Comparison of ENCODE assay signal across 22 mouse cellular contexts in the genomic region with DNA sequence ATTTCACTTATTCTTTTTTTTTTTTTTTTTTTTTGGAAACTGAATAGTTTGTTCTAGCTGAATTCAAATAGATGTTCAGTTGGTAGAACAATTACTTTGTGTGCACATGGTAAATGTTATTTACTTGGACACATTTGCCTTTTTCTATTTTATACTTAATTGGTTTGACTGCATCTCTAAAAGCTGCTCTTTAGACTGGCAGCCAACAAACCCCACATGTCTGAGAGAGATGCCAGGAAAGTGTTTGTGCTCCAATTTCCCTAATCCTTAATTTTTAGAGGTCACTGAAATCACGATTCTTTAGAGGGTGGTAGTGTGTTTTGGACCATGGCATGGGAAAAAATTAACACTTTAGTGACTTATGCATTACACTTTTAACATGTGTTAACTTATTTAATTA. TPM values are rescaled to one million over a fixed set of nuclear protein-coding genes. Genes with fewer than 3 reads are reported as not detected.
A peak's percentile ranks its signal among the peaks of the same experiment; 100 is the strongest.
DNase-seq lines count a peak whose midpoint lies in the region; ATAC-seq and TF ChIP-seq lines count a peak whose summit lies in the region.
"Had no signal": no experiment of that assay in that cellular context is flagged by ENCODE, and none has a peak within 500 bp of the region (broad histone marks: within the 10 kb centered on the region; RNA-seq: fewer than 3 reads in every experiment).

No protein-coding gene starts in this region.

- 0 out of 2 replicates have a peak, but pooled peaks cover 12% of the 10 kb centered on the region for H3K4me1 ChIP-seq in forebrain, postnatal 0 days (ENCODE audit: insufficient read depth)
- H3K4me1 ChIP-seq in forebrain, embryonic 13.5 days: peaks cover 25% of the 10 kb centered on the region
- H3K4me1 ChIP-seq: heart, embryonic 13.5 days had no signal

- H3K9me3 ChIP-seq in forebrain, postnatal 0 days (ENCODE audit: low read length): no peaks in the 10 kb centered on the region
- no peaks in the 10 kb centered on the region for H3K9me3 ChIP-seq in forebrain, embryonic 13.5 days (replicated peaks)
- H3K9me3 ChIP-seq: heart, embryonic 13.5 days; hindbrain, embryonic 12.5 days; limb, embryonic 12.5 days; midbrain, embryonic 10.5 days had no signal

- peak; percentile 40 for DNase-seq in cerebellum, adult 9-10 months
- DNase-seq in cerebellum, adult 11-12 months: no peak
- DNase-seq in forebrain, postnatal 0 days: peak; percentile 29
- peak; percentile 54 for DNase-seq in Muller cell, postnatal 12 days (ENCODE audit: inconsistent ontology term)
- DNase-seq in layer of hippocampus, adult 9-10 months (ENCODE audit: low spot score): peak; percentile 40
- no peak for DNase-seq in embryo, embryonic 9.5 days (ENCODE audit: extremely low spot score)
- DNase-seq in kidney, adult 8-10 months: no peak
- DNase-seq: adrenal gland, postnatal 25 days; gastrocnemius, postnatal 36 days; heart, adult 2 months; heart, postnatal 14 days; kidney, adult 18-20 months; liver, postnatal 0 days; thymus, adult 2 months had no signal

- ATAC-seq in forebrain, postnatal 0 days: no peak
- no peak for ATAC-seq in forebrain, embryonic 13.5 days
- ATAC-seq: liver, postnatal 0 days; lung, postnatal 0 days had no signal

- H3K9ac ChIP-seq in forebrain, postnatal 0 days: no peak overlapping the region
- H3K9ac ChIP-seq in forebrain, embryonic 13.5 days: no peak overlapping the region
- H3K9ac ChIP-seq: heart, embryonic 13.5 days; hindbrain, embryonic 12.5 days; limb, embryonic 12.5 days; liver, postnatal 0 days had no signal

- WGBS in forebrain, postnatal 0 days: 5% methylated on average over 1 of the region's 1 CpGs
- WGBS in forebrain, embryonic 13.5 days: 4% methylated on average over 1 of the region's 1 CpGs

- H3K27me3 ChIP-seq in forebrain, postnatal 0 days (ENCODE audit: insufficient read depth, low read length): no peaks in the 10 kb centered on the region
- H3K27me3 ChIP-seq in forebrain, embryonic 13.5 days: no peaks in the 10 kb centered on the region
- H3K27me3 ChIP-seq: heart, embryonic 13.5 days; hindbrain, embryonic 12.5 days; limb, embryonic 12.5 days had no signal

- no peak overlapping the region for H3K4me2 ChIP-seq in forebrain, postnatal 0 days (ENCODE audit: low read depth)
- H3K4me2 ChIP-seq in forebrain, embryonic 13.5 days: no peak overlapping the region
- H3K4me2 ChIP-seq: heart, embryonic 13.5 days; hindbrain, embryonic 12.5 days; limb, embryonic 12.5 days; liver, embryonic 11.5 days had no signal

- no peak overlapping the region for H3K4me3 ChIP-seq in forebrain, postnatal 0 days (ENCODE audit: low read depth, low read length)
- no peak overlapping the region for H3K4me3 ChIP-seq in forebrain, embryonic 13.5 days
- H3K4me3 ChIP-seq: heart, adult 2 months; heart, embryonic 13.5 days; hindbrain, embryonic 12.5 days; limb, embryonic 12.5 days; midbrain, embryonic 10.5 days had no signal

- no peak overlapping the region for H3K27ac ChIP-seq in forebrain, postnatal 0 days (ENCODE audit: low read depth, low read length)
- H3K27ac ChIP-seq in forebrain, embryonic 13.5 days: no peak overlapping the region
- H3K27ac ChIP-seq: heart, adult 2 months; heart, embryonic 13.5 days; hindbrain, embryonic 12.5 days; kidney, postnatal 0 days; limb, embryonic 12.5 days had no signal

- no peak for TF ChIP-seq CTCF in forebrain, postnatal 0 days (IDR thresholded peaks at IDR 0.05; ENCODE audit: low read depth)

- H3K36me3 ChIP-seq in forebrain, postnatal 0 days (ENCODE audit: insufficient read depth): no peaks in the 10 kb centered on the region
- H3K36me3 ChIP-seq in forebrain, embryonic 13.5 days (ENCODE audit: poor library complexity, severe bottlenecking): no peaks in the 10 kb centered on the region
- H3K36me3 ChIP-seq: heart, embryonic 13.5 days; hindbrain, embryonic 12.5 days; limb, embryonic 12.5 days; midbrain, embryonic 10.5 days had no signal

RNA-seq across cellular contexts. Expression of gene Ahcyl2, which starts 44.8 kb away (rescaled TPM):
- 44.6 and 48.3 TPM in 2 replicates for total RNA-seq in forebrain, postnatal 0 days (2014; rRNA removed)
- polyA plus RNA-seq in forebrain, postnatal 0 days (2015; fragmentation: Nextera tagmentation; extraction: Ambion mirVana): 9.0 and 13.6 TPM in 2 replicates
- polyA plus RNA-seq in forebrain, embryonic 13.5 days (2015; fragmentation: Nextera tagmentation; extraction: Ambion mirVana): 11.1 and 12.3 TPM in 2 replicates

Comparison
In these comparisons a context has a peak if more than half of its experiments do, and no peak if none do; other contexts are left out.
1. DNase-seq: peak in cerebellum, adult 9-10 months (single experiment), forebrain, postnatal 0 days (single experiment), Muller cell, postnatal 12 days (single experiment) and layer of hippocampus, adult 9-10 months (single experiment); none in cerebellum, adult 11-12 months (single experiment), embryo, embryonic 9.5 days (single experiment) and kidney, adult 8-10 months (0 of 2).